Mouse (Mus musculus) liver, adult (tissue): ENCODE results near the gene Pfdn6.

Source experiments
- GATA4 ChIP-seq: IDR thresholded peaks from 2 replicates; pipeline ENCODE4 v1.6.1; 2014; ENCODE audit warnings: mild to moderate bottlenecking, low read length; ENCODE audit not compliant: insufficient replicate concordance

Pfdn6 gene

GRCm38 (mm10) chr17:33892429-33892828, 47.7 kb downstream of the Pfdn6 start:
- TF ChIP-seq GATA4 = no peak

GRCm38 (mm10) chr17:33891357-33891756, 48.8 kb downstream of the Pfdn6 start:
- TF ChIP-seq GATA4 = no peak

- no peak; the same call in 1 of the 2 replicates for TF ChIP-seq GATA4
Observed at GRCm38 (mm10) chr17:33890533-33891059, 49.5 kb downstream of the Pfdn6 start, which contains the start of gene Kifc1. Gene Kifc1, minus strand, starts transcription at chr17:33890661.
